In genomic region chr2:92763881-92764635, GRCm38 (mm10) we compare ENCODE assay signal across 20 mouse cellular contexts.
"Had no signal": no experiment of that assay in that cellular context is flagged by ENCODE, and none has a peak within 500 bp of the region (broad histone marks: within the 10 kb centered on the region; RNA-seq: fewer than 3 reads in every experiment).

No protein-coding gene starts in this region.

- DNase-seq: kidney, adult 11 months; kidney, adult 8-10 months; kidney, postnatal 10 days; kidney, postnatal 36 days; layer of hippocampus, postnatal 36 days; liver, postnatal 0 days; lung, embryonic 14.5 days; right cerebral cortex, adult 18-20 months; right cerebral cortex, postnatal 14 days; right cerebral cortex, postnatal 4 days; thymus, postnatal 25 days had no signal

- H3K9ac ChIP-seq: kidney, embryonic 15.5 days; liver, embryonic 14.5 days; liver, postnatal 0 days; lung, embryonic 14.5 days; midbrain, embryonic 13.5 days; neural tube, embryonic 12.5 days; neural tube, embryonic 15.5 days had no signal

- H3K36me3 ChIP-seq: kidney, embryonic 15.5 days; midbrain, embryonic 13.5 days; neural tube, embryonic 12.5 days; neural tube, embryonic 15.5 days had no signal

- H3K9me3 ChIP-seq: kidney, embryonic 15.5 days; midbrain, embryonic 13.5 days; neural tube, embryonic 12.5 days; neural tube, embryonic 15.5 days had no signal

- H3K27ac ChIP-seq: kidney, embryonic 15.5 days; left cerebral cortex, adult 2 months; liver, embryonic 14.5 days; macrophage; midbrain, embryonic 13.5 days; neural tube, embryonic 12.5 days; neural tube, embryonic 15.5 days had no signal

- H3K4me2 ChIP-seq: kidney, embryonic 15.5 days; lung, embryonic 14.5 days; midbrain, embryonic 13.5 days; neural tube, embryonic 12.5 days; neural tube, embryonic 15.5 days had no signal

- H3K4me1 ChIP-seq: midbrain, embryonic 13.5 days; neural tube, embryonic 12.5 days had no signal

- H3K4me3 ChIP-seq: kidney, embryonic 15.5 days; left cerebral cortex, adult 2 months; midbrain, embryonic 13.5 days; neural tube, embryonic 12.5 days; neural tube, embryonic 15.5 days had no signal

- H3K27me3 ChIP-seq: kidney, embryonic 15.5 days; midbrain, embryonic 13.5 days; neural tube, embryonic 12.5 days; neural tube, embryonic 15.5 days had no signal

- ATAC-seq: liver, postnatal 0 days; lung, postnatal 0 days; midbrain, embryonic 13.5 days; midbrain, embryonic 16.5 days had no signal
